In the genomic region with DNA sequence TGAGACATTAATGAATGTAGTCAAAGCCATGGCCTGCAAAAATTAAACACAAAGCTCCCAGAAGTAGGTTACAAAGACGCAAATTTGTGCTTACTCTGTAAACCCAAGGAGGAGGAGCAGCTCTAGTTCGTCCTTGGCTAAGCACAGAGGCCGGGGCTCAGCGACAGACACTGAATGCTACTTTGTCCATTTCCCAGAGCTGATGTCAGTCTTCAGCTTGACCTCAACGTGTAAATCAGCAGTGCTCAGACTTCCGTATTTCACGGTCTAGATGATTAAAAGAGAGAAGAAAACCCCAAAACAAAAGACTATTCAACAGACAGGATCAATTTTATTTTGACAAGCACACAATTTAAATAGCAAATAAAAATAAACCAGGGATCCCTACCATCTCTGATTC, we compare ENCODE assay signal across 27 mouse cellular contexts.
DNase-seq lines count a peak whose midpoint lies in the region; ATAC-seq and TF ChIP-seq lines count a peak whose summit lies in the region.
"Had no signal": no experiment of that assay in that cellular context is flagged by ENCODE, and none has a peak within 500 bp of the region (broad histone marks: within the 10 kb centered on the region; RNA-seq: fewer than 3 reads in every experiment).

No protein-coding gene starts in this region.

- WGBS in hindbrain, postnatal 0 days: 12% methylated on average over 7 of the region's 7 CpGs
- 4% methylated on average over 7 of the region's 7 CpGs for WGBS in hindbrain, embryonic 12.5 days
- 15% methylated on average over 7 of the region's 7 CpGs for WGBS in neural tube, embryonic 11.5 days

- H3K4me3 ChIP-seq in hindbrain, postnatal 0 days (ENCODE audit: low read length): no peak overlapping the region
- no peak overlapping the region for H3K4me3 ChIP-seq in hindbrain, embryonic 12.5 days
- H3K4me3 ChIP-seq in CH12.LX (replicated peaks in 1 of 3; ENCODE audit: low read depth in 2 of 3, low read length in 2 of 3, poor library complexity in 1 of 3): no peak overlapping the region
- H3K4me3 ChIP-seq in neural tube, embryonic 11.5 days (ENCODE audit: low read depth, low read length): no peak overlapping the region
- H3K4me3 ChIP-seq: erythroblast, embryonic 14.5 days; forebrain, embryonic 12.5 days; heart, embryonic 10.5 days; heart, embryonic 15.5 days; kidney, embryonic 15.5 days; liver, embryonic 12.5 days; megakaryocyte, embryonic 14.5 days had no signal

- in situ Hi-C loops in CH12.LX (cut with MboI; ENCODE audit: low pct_ligation_motif_present, low pct_unique_long_range_greater_than_20kb, low sequenced_read_pairs): no loop called here

- H3K4me1 ChIP-seq in hindbrain, postnatal 0 days (ENCODE audit: insufficient read depth, low read length): no peaks in the 10 kb centered on the region
- H3K4me1 ChIP-seq in hindbrain, embryonic 12.5 days: peaks cover 16% of the 10 kb centered on the region
- H3K4me1 ChIP-seq in CH12.LX (ENCODE audit: control insufficient read depth in 1 of 2, insufficient read depth in 2 of 2): no peaks in the 10 kb centered on the region
- peaks cover 8% of the 10 kb centered on the region; the same call in 1 of the 2 replicates for H3K4me1 ChIP-seq in neural tube, embryonic 11.5 days (ENCODE audit: control insufficient read depth, insufficient read depth, low read length)
- H3K4me1 ChIP-seq: heart, embryonic 10.5 days; liver, embryonic 12.5 days; megakaryocyte, embryonic 14.5 days had no signal

- H3K27me3 ChIP-seq in hindbrain, postnatal 0 days (ENCODE audit: insufficient read depth, low read length): no peaks in the 10 kb centered on the region
- H3K27me3 ChIP-seq in hindbrain, embryonic 12.5 days: no peaks in the 10 kb centered on the region
- H3K27me3 ChIP-seq in CH12.LX (replicated peaks): no peaks in the 10 kb centered on the region
- no peaks in the 10 kb centered on the region for H3K27me3 ChIP-seq in neural tube, embryonic 11.5 days (ENCODE audit: control insufficient read depth, insufficient read depth, low read length)
- H3K27me3 ChIP-seq: forebrain, embryonic 12.5 days; heart, embryonic 15.5 days; kidney, embryonic 15.5 days; liver, embryonic 12.5 days; megakaryocyte, embryonic 14.5 days had no signal

- TF ChIP-seq RAD21 in CH12.LX (IDR thresholded peaks at IDR 0.05; ENCODE audit: low read depth, low read length): no peak

- no peaks in the 10 kb centered on the region for H3K79me2 ChIP-seq in CH12.LX (replicated peaks; ENCODE audit: control insufficient read depth, extremely low read depth, insufficient read depth, poor library complexity, severe bottlenecking)

- dilution Hi-C loops in CH12.LX (cut with MboI; ENCODE audit: extremely low pct_ligation_motif_present, extremely low pct_unique_long_range_greater_than_20kb, low sequenced_read_pairs): no loop called here

- no peaks in the 10 kb centered on the region for H3K9me3 ChIP-seq in hindbrain, postnatal 0 days (ENCODE audit: low read length)
- H3K9me3 ChIP-seq in hindbrain, embryonic 12.5 days (replicated peaks): no peaks in the 10 kb centered on the region
- H3K9me3 ChIP-seq in CH12.LX (replicated peaks; ENCODE audit: low read length): no peaks in the 10 kb centered on the region
- no peaks in the 10 kb centered on the region for H3K9me3 ChIP-seq in neural tube, embryonic 11.5 days (ENCODE audit: control insufficient read depth, low read length)
- H3K9me3 ChIP-seq: forebrain, embryonic 12.5 days; heart, embryonic 10.5 days; heart, embryonic 15.5 days; kidney, embryonic 15.5 days; liver, embryonic 12.5 days; megakaryocyte, embryonic 14.5 days had no signal

- TF ChIP-seq EP300 in CH12.LX (IDR thresholded peaks at IDR 0.05; ENCODE audit: low read length): no peak

- peak; percentile 13 for DNase-seq in hindbrain, postnatal 0 days (ENCODE audit: low spot score)
- no peak for DNase-seq in CH12.LX (ENCODE audit: extremely low read depth)
- peak; percentile 76 for DNase-seq in embryo, embryonic 10 days (ENCODE audit: low spot score)
- peak; percentile 40 for DNase-seq in neural tube, embryonic 11.5 days (ENCODE audit: low spot score)
- no peak for DNase-seq in lung, postnatal 36 days
- no peak for DNase-seq in urinary bladder, adult 2 months (ENCODE audit: low spot score)
- DNase-seq: adrenal gland, adult 8-10 months; cerebellum, adult 8-10 months; cerebellum, postnatal 25 days; gastrocnemius, postnatal 14 days; heart, adult 11 months; kidney, adult 11 months; kidney, postnatal 25 days; left cerebral cortex, postnatal 4 days; liver, postnatal 0 days; lung, postnatal 4 days; thymus, postnatal 4 days had no signal

- H3K36me3 ChIP-seq in hindbrain, postnatal 0 days (ENCODE audit: insufficient read depth, low read length): no peaks in the 10 kb centered on the region
- no peaks in the 10 kb centered on the region for H3K36me3 ChIP-seq in hindbrain, embryonic 12.5 days
- H3K36me3 ChIP-seq in CH12.LX (replicated peaks in 1 of 2; ENCODE audit: control insufficient read depth in 1 of 2, insufficient read depth in 1 of 2, low read length in 1 of 2): no peaks in the 10 kb centered on the region
- H3K36me3 ChIP-seq in neural tube, embryonic 11.5 days (ENCODE audit: control insufficient read depth, insufficient read depth, low read length): no peaks in the 10 kb centered on the region
- H3K36me3 ChIP-seq: forebrain, embryonic 12.5 days; heart, embryonic 10.5 days; heart, embryonic 15.5 days; kidney, embryonic 15.5 days; liver, embryonic 12.5 days had no signal

- H3K27ac ChIP-seq in hindbrain, postnatal 0 days: no peak overlapping the region
- no peak overlapping the region for H3K27ac ChIP-seq in hindbrain, embryonic 12.5 days
- H3K27ac ChIP-seq in CH12.LX (ENCODE audit: insufficient read depth, low read depth): no peak overlapping the region
- no peak overlapping the region for H3K27ac ChIP-seq in neural tube, embryonic 11.5 days (ENCODE audit: low read depth, low read length)
- H3K27ac ChIP-seq: forebrain, embryonic 12.5 days; heart, embryonic 10.5 days; heart, embryonic 15.5 days; hindbrain, embryonic 14.5 days; kidney, embryonic 15.5 days; liver, embryonic 12.5 days had no signal

- no peak overlapping the region for H3K9ac ChIP-seq in hindbrain, postnatal 0 days (replicated peaks; ENCODE audit: low read length)
- no peak overlapping the region for H3K9ac ChIP-seq in hindbrain, embryonic 12.5 days
- H3K9ac ChIP-seq in CH12.LX (ENCODE audit: insufficient read depth, low read depth): no peak overlapping the region
- no peak overlapping the region for H3K9ac ChIP-seq in neural tube, embryonic 11.5 days (ENCODE audit: low read length)
- H3K9ac ChIP-seq: forebrain, embryonic 12.5 days; heart, embryonic 15.5 days; hindbrain, embryonic 14.5 days; kidney, embryonic 15.5 days; liver, embryonic 12.5 days; liver, postnatal 0 days had no signal

- no peak for ATAC-seq in hindbrain, postnatal 0 days
- ATAC-seq in hindbrain, embryonic 12.5 days (ENCODE audit: low FRiP score): no peak
- ATAC-seq in neural tube, embryonic 11.5 days (ENCODE audit: insufficient read depth, low FRiP score, low TSS enrichment): peak; percentile 58; the same call in 1 of the 2 replicates
- ATAC-seq: inflammation-experienced regulatory T-cells, adult 6 months; liver, embryonic 12.5 days; liver, postnatal 0 days had no signal

- H3K4me2 ChIP-seq in hindbrain, postnatal 0 days (ENCODE audit: low read depth, low read length): no peak overlapping the region
- no peak overlapping the region for H3K4me2 ChIP-seq in hindbrain, embryonic 12.5 days (replicated peaks)
- H3K4me2 ChIP-seq in CH12.LX (ENCODE audit: insufficient read depth, low read depth, poor library complexity, severe bottlenecking): 0 out of 2 replicates have a peak overlapping the region, but pooled peaks have one; percentile 21
- H3K4me2 ChIP-seq in neural tube, embryonic 11.5 days (ENCODE audit: low read depth): no peak overlapping the region
- H3K4me2 ChIP-seq: forebrain, embryonic 12.5 days; heart, embryonic 15.5 days; hindbrain, embryonic 14.5 days; kidney, embryonic 15.5 days; liver, embryonic 12.5 days had no signal

- no peak for TF ChIP-seq CTCF in hindbrain, postnatal 0 days (IDR thresholded peaks at IDR 0.05; ENCODE audit: low read depth)
- no peak for TF ChIP-seq CTCF in CH12.LX (conservative IDR thresholded peaks at IDR 0.05 in 1 of 2, IDR thresholded peaks at IDR 0.05 in 1 of 2; ENCODE audit: low read depth in 2 of 2, low read length in 2 of 2)

- TF ChIP-seq POLR2A in CH12.LX (IDR thresholded peaks at IDR 0.05; ENCODE audit: low read depth, low read length): no peak

TF ChIP-seq in CH12.LX, 34 proteins besides CTCF, POLR2A, EP300 and RAD21:
- TF ChIP-seq MEF2A (IDR thresholded peaks at IDR 0.05; ENCODE audit: borderline replicate concordance, low read depth, low read length): no peak
- TF ChIP-seq POLR2AphosphoS2 (IDR thresholded peaks at IDR 0.05; ENCODE audit: low read depth, low read length): no peak
- TF ChIP-seq HCFC1 (IDR thresholded peaks at IDR 0.05; ENCODE audit: low read depth, low read length): no peak
- TF ChIP-seq TCF12 (IDR thresholded peaks at IDR 0.05; ENCODE audit: low read depth, low read length): no peak
- TF ChIP-seq NELFE (IDR thresholded peaks at IDR 0.05; ENCODE audit: low read depth, low read length): no peak
- TF ChIP-seq GABPA (IDR thresholded peaks at IDR 0.05; ENCODE audit: insufficient replicate concordance, low read depth, low read length): no peak
- TF ChIP-seq CHD2 (IDR thresholded peaks at IDR 0.05; ENCODE audit: low read length): no peak
- TF ChIP-seq MXI1 (IDR thresholded peaks at IDR 0.05; ENCODE audit: low read depth, low read length): no peak
- TF ChIP-seq MAX (IDR thresholded peaks at IDR 0.05; ENCODE audit: low read length): no peak
- no peak for TF ChIP-seq ZC3H11A (IDR thresholded peaks at IDR 0.05; ENCODE audit: low read depth, low read length)
- no peak for TF ChIP-seq CHD1 (IDR thresholded peaks at IDR 0.05; ENCODE audit: low read depth, low read length)
- TF ChIP-seq SMC3 (IDR thresholded peaks at IDR 0.05; ENCODE audit: low read depth, low read length): no peak
- TF ChIP-seq JUN (IDR thresholded peaks at IDR 0.05; ENCODE audit: insufficient read depth, low read depth, low read length): no peak
- no peak for TF ChIP-seq ZNF384 (IDR thresholded peaks at IDR 0.05; ENCODE audit: low read depth, low read length)
- TF ChIP-seq UBTF (IDR thresholded peaks at IDR 0.05; ENCODE audit: low read depth, low read length): no peak
- no peak for TF ChIP-seq IRF4 (IDR thresholded peaks at IDR 0.05; ENCODE audit: low read depth, low read length)

Comparison
In these comparisons a context has a peak if more than half of its experiments do, and no peak if none do; other contexts are left out.
1. DNase-seq: peak in hindbrain, postnatal 0 days (single experiment), embryo, embryonic 10 days (single experiment) and neural tube, embryonic 11.5 days (single experiment); none in CH12.LX (single experiment), lung, postnatal 36 days (single experiment) and urinary bladder, adult 2 months (single experiment).